Mouse (Mus musculus) inflammation-experienced regulatory T-cells, adult 16 weeks (primary cell): Measurements from ENCODE around the gene Adcyap1r1. TPM values are rescaled to one million over a fixed set of nuclear protein-coding genes. Genes with fewer than 3 reads are reported as not detected.

Source experiments
- polyA plus RNA-seq: library from polyadenylated mRNA; unstranded; fragments of 100-300 nt; shearing (Covaris generic); gene quantifications from one replicate; pipeline ENCODE4 v1.2.1, GENCODE M21; 2017

Gene Adcyap1r1
- polyA plus RNA-seq, result not detected

GRCm38 (mm10) chr6:55451771-55452371, at the start of gene Adcyap1r1:
TSS of gene Adcyap1r1 (plus strand) at chr6:55451978.

Other genes with a start within 250 kb of the Adcyap1r1 start
- 0.18 TPM for gene Mindy4, start 248.6 kb upstream of the Adcyap1r1 start, polyA plus RNA-seq
- not detected for gene Aqp1, start 115.5 kb upstream of the Adcyap1r1 start, polyA plus RNA-seq
- gene Ghrhr, start 75.7 kb upstream of the Adcyap1r1 start, polyA plus RNA-seq, result not detected
- gene Neurod6, start 229.3 kb downstream of the Adcyap1r1 start, polyA plus RNA-seq, result not detected